37 mouse cellular contexts compared by ENCODE assay signal in genomic region chr6:113559736-113560135, GRCm38 (mm10). TPM values are rescaled to one million over a fixed set of nuclear protein-coding genes. Genes with fewer than 3 reads are reported as not detected.
DNase-seq lines count a peak whose midpoint lies in the region; ATAC-seq and TF ChIP-seq lines count a peak whose summit lies in the region.
"Had no signal": no experiment of that assay in that cellular context is flagged by ENCODE, and none has a peak within 500 bp of the region (broad histone marks: within the 10 kb centered on the region; RNA-seq: fewer than 3 reads in every experiment).

No protein-coding gene starts in this region.

- WGBS in forebrain, embryonic 14.5 days: 65% methylated on average over 6 of the region's 6 CpGs
- WGBS in forebrain, embryonic 16.5 days: 65% methylated on average over 6 of the region's 6 CpGs

- H3K9ac ChIP-seq in forebrain, embryonic 14.5 days (ENCODE audit: low read length): no peak overlapping the region
- no peak overlapping the region for H3K9ac ChIP-seq in forebrain, embryonic 16.5 days (replicated peaks; ENCODE audit: low read depth, low read length)
- H3K9ac ChIP-seq: forebrain, embryonic 15.5 days; intestine, embryonic 15.5 days; limb, embryonic 15.5 days; liver, embryonic 13.5 days; midbrain, embryonic 13.5 days; stomach, embryonic 15.5 days had no signal

- no peaks in the 10 kb centered on the region for H3K9me3 ChIP-seq in forebrain, embryonic 14.5 days (replicated peaks; ENCODE audit: control insufficient read depth, low read length)
- no peaks in the 10 kb centered on the region for H3K9me3 ChIP-seq in forebrain, embryonic 16.5 days (ENCODE audit: control insufficient read depth, low read length)
- H3K9me3 ChIP-seq: forebrain, embryonic 15.5 days; intestine, embryonic 15.5 days; limb, embryonic 10.5 days; limb, embryonic 15.5 days; liver, embryonic 13.5 days; megakaryocyte, embryonic 14.5 days; midbrain, embryonic 13.5 days; stomach, embryonic 15.5 days had no signal

- H3K27me3 ChIP-seq in forebrain, embryonic 14.5 days (replicated peaks; ENCODE audit: control insufficient read depth, insufficient read depth, low read length): no peaks in the 10 kb centered on the region
- no peaks in the 10 kb centered on the region for H3K27me3 ChIP-seq in forebrain, embryonic 16.5 days (replicated peaks; ENCODE audit: control insufficient read depth, insufficient read depth, low read length)
- H3K27me3 ChIP-seq: CH12.LX; forebrain, embryonic 15.5 days; intestine, embryonic 15.5 days; limb, embryonic 15.5 days; liver, embryonic 13.5 days; megakaryocyte, embryonic 14.5 days; midbrain, embryonic 13.5 days; Patski; stomach, embryonic 15.5 days had no signal

- peaks cover 12% of the 10 kb centered on the region for H3K36me3 ChIP-seq in forebrain, embryonic 14.5 days (ENCODE audit: control insufficient read depth, insufficient read depth, low read length)
- no peaks in the 10 kb centered on the region for H3K36me3 ChIP-seq in forebrain, embryonic 16.5 days (ENCODE audit: control insufficient read depth, insufficient read depth)
- H3K36me3 ChIP-seq: forebrain, embryonic 15.5 days; intestine, embryonic 15.5 days; midbrain, embryonic 13.5 days; stomach, embryonic 15.5 days had no signal

- H3K4me1 ChIP-seq in forebrain, embryonic 14.5 days (ENCODE audit: control insufficient read depth, insufficient read depth, low read length): no peaks in the 10 kb centered on the region
- H3K4me1 ChIP-seq in forebrain, embryonic 16.5 days (replicated peaks; ENCODE audit: control insufficient read depth, insufficient read depth, low read length): no peaks in the 10 kb centered on the region
- H3K4me1 ChIP-seq: forebrain, embryonic 15.5 days; intestine, embryonic 15.5 days; limb, embryonic 10.5 days; limb, embryonic 15.5 days; liver, embryonic 13.5 days; midbrain, embryonic 13.5 days; stomach, embryonic 15.5 days had no signal

- H3K27ac ChIP-seq in forebrain, embryonic 14.5 days (ENCODE audit: low read depth, low read length): no peak overlapping the region
- H3K27ac ChIP-seq in forebrain, embryonic 16.5 days (ENCODE audit: low read length): no peak overlapping the region
- H3K27ac ChIP-seq in left cerebral cortex, adult 2 months: no peak overlapping the region
- H3K27ac ChIP-seq: forebrain, embryonic 15.5 days; intestine, embryonic 15.5 days; limb, embryonic 10.5 days; limb, embryonic 15.5 days; liver, embryonic 13.5 days; midbrain, embryonic 13.5 days; stomach, embryonic 15.5 days had no signal

- TF ChIP-seq CTCF in left cerebral cortex, adult 2 months (IDR thresholded peaks at IDR 0.05): no peak

- H3K4me2 ChIP-seq in forebrain, embryonic 14.5 days (ENCODE audit: low read length): no peak overlapping the region
- H3K4me2 ChIP-seq in forebrain, embryonic 16.5 days (ENCODE audit: low read length): no peak overlapping the region
- H3K4me2 ChIP-seq: forebrain, embryonic 15.5 days; intestine, embryonic 15.5 days; limb, embryonic 15.5 days; liver, embryonic 13.5 days; midbrain, embryonic 13.5 days; stomach, embryonic 15.5 days had no signal

- H3K4me3 ChIP-seq in forebrain, embryonic 14.5 days (ENCODE audit: low read depth, low read length): no peak overlapping the region
- H3K4me3 ChIP-seq in forebrain, embryonic 16.5 days (replicated peaks; ENCODE audit: low read length): no peak overlapping the region
- no peak overlapping the region for H3K4me3 ChIP-seq in left cerebral cortex, adult 2 months
- H3K4me3 ChIP-seq: forebrain, embryonic 15.5 days; intestine, embryonic 15.5 days; limb, embryonic 10.5 days; limb, embryonic 15.5 days; liver, embryonic 13.5 days; megakaryocyte, embryonic 14.5 days; midbrain, embryonic 13.5 days; stomach, embryonic 15.5 days had no signal

- ATAC-seq in forebrain, embryonic 14.5 days: no peak
- no peak for ATAC-seq in forebrain, embryonic 16.5 days
- ATAC-seq: forebrain, embryonic 15.5 days; hindbrain, embryonic 16.5 days; intestine, embryonic 15.5 days; lung, postnatal 0 days; midbrain, embryonic 13.5 days; Patski had no signal

- peak; percentile 13 for DNase-seq in forebrain, embryonic 14.5 days (ENCODE audit: low spot score)
- peak; percentile 10 to 12 for DNase-seq in left cerebral cortex, adult 9 months (ENCODE audit: low spot score in 2 of 2)
- no peak for DNase-seq in left cerebral cortex, adult 2 months (ENCODE audit: extremely low spot score in 1 of 2, low spot score in 2 of 2)
- DNase-seq in right cerebral cortex, adult 18-20 months: peak; percentile 18
- no peak for DNase-seq in right cerebral cortex, postnatal 14 days
- no peak for DNase-seq in ovary, postnatal 36 days (ENCODE audit: low spot score)
- DNase-seq: adrenal gland, adult 2 months; cerebellum, adult 11 months; cerebellum, adult 9-10 months; cerebellum, postnatal 36 days; gastrocnemius, postnatal 14 days; heart, postnatal 14 days; kidney, adult 2 months; kidney, postnatal 36 days; layer of hippocampus, postnatal 36 days; liver, embryonic 13.5 days; lung, adult 18-20 months; lung, postnatal 4 days; thymus, postnatal 14 days had no signal

- intact Hi-C loops in left cerebral cortex, adult 2 months (cut with DNase I): no loop called here

RNA-seq across cellular contexts. Expression of gene Fancd2, which starts 28.3 kb away (rescaled TPM):
- polyA plus RNA-seq in forebrain, embryonic 14.5 days (2014; fragmentation: Nextera tagmentation; extraction: Ambion mirVana): 4.3 and 5.8 TPM in 2 replicates
- polyA plus RNA-seq in forebrain, embryonic 16.5 days (2015; fragmentation: Nextera tagmentation; extraction: Ambion mirVana): 4.3 and 4.7 TPM in 2 replicates
- total RNA-seq in left cerebral cortex, adult 2 months (2021): 1 to 10 TPM; 2.1 to 2.2 TPM

RNA-seq across cellular contexts. Expression of gene Emc3, which starts 28.3 kb away (rescaled TPM):
- polyA plus RNA-seq in forebrain, embryonic 14.5 days (2014; fragmentation: Nextera tagmentation; extraction: Ambion mirVana): 101 and 108 TPM in 2 replicates
- polyA plus RNA-seq in forebrain, embryonic 16.5 days (2015; fragmentation: Nextera tagmentation; extraction: Ambion mirVana): 106 and 108 TPM in 2 replicates
- total RNA-seq in left cerebral cortex, adult 2 months (2021): 10 to 100 TPM; 76.5 to 77.5 TPM

RNA-seq across cellular contexts. Expression of gene Fancd2os, which starts 40.8 kb away (rescaled TPM):
- polyA plus RNA-seq in forebrain, embryonic 14.5 days (2014; fragmentation: Nextera tagmentation; extraction: Ambion mirVana): not detected in 2 replicates
- 0.19 TPM in 1 of 2 replicates, not detected in the other for polyA plus RNA-seq in forebrain, embryonic 16.5 days (2015; fragmentation: Nextera tagmentation; extraction: Ambion mirVana)
- total RNA-seq in left cerebral cortex, adult 2 months (2021): not detected
- total RNA-seq: CH12.LX; gastrocnemius, postnatal 14 days; granulocyte monocyte progenitor cell, adult 5-6 weeks; heart, postnatal 14 days; neutrophil, adult 5-6 weeks had no signal
- polyA plus RNA-seq: embryonic facial prominence, embryonic 11.5 days; hindbrain, embryonic 11.5 days; intestine, embryonic 15.5 days; limb, embryonic 15.5 days; lung, postnatal 0 days; midbrain, embryonic 13.5 days; neural tube, embryonic 11.5 days; Patski; urinary bladder, adult 2 months had no signal

RNA-seq across cellular contexts. Expression of gene Brk1, which starts 44.8 kb away (rescaled TPM):
- 280 and 307 TPM in 2 replicates for polyA plus RNA-seq in forebrain, embryonic 14.5 days (2014; fragmentation: Nextera tagmentation; extraction: Ambion mirVana)
- 231 and 240 TPM in 2 replicates for polyA plus RNA-seq in forebrain, embryonic 16.5 days (2015; fragmentation: Nextera tagmentation; extraction: Ambion mirVana)
- total RNA-seq in left cerebral cortex, adult 2 months (2021): 100 to 1,000 TPM; 221 to 228 TPM

RNA-seq across cellular contexts. Expression of gene Prrt3, which starts 58.0 kb away (rescaled TPM):
- 3.2 and 5.4 TPM in 2 replicates for polyA plus RNA-seq in forebrain, embryonic 14.5 days (2014; fragmentation: Nextera tagmentation; extraction: Ambion mirVana)
- 5.2 and 8.5 TPM in 2 replicates for polyA plus RNA-seq in forebrain, embryonic 16.5 days (2015; fragmentation: Nextera tagmentation; extraction: Ambion mirVana)
- 10 to 100 TPM; 54.9 to 61.1 TPM for total RNA-seq in left cerebral cortex, adult 2 months (2021)
- total RNA-seq: CH12.LX; granulocyte monocyte progenitor cell, adult 5-6 weeks; heart, postnatal 14 days; neutrophil, adult 5-6 weeks had no signal

Comparison
In these comparisons a context has a peak if more than half of its experiments do, and no peak if none do; other contexts are left out.
1. DNase-seq: peak in forebrain, embryonic 14.5 days (single experiment), left cerebral cortex, adult 9 months (2 of 2) and right cerebral cortex, adult 18-20 months (single experiment); none in left cerebral cortex, adult 2 months (0 of 2), right cerebral cortex, postnatal 14 days (single experiment) and ovary, postnatal 36 days (single experiment).